Mouse (Mus musculus): Measurements from ENCODE around the gene Phgr1.

GRCm38 (mm10) chr2:118760311-118761025 is 12.1 kb upstream of the Phgr1 start:
- TF ChIP-seq CTCF (IDR thresholded peaks at IDR 0.05; ENCODE audit: low read depth): no peak
- no peak for TF ChIP-seq EP300 (IDR thresholded peaks at IDR 0.05; ENCODE audit: low read depth)
